Mouse (Mus musculus) thymus, adult 2 months (tissue): Measurements from ENCODE around the gene Pde2a.

Source experiments
- CTCF ChIP-seq: fragments of 200-500 bp; IDR thresholded peaks from 2 replicates; pipeline ENCODE4 v1.5.1; 2012; ENCODE audit warnings: mild to moderate bottlenecking, control low read depth, low read length, moderate library complexity, borderline replicate concordance; ENCODE audit not compliant: control insufficient read depth, poor library complexity, insufficient read depth; ENCODE audit errors: extremely low read depth
- POLR2A ChIP-seq: fragments of 200-500 bp; IDR thresholded peaks from 2 replicates; pipeline ENCODE4 v1.6.1; 2012; ENCODE audit warnings: mild to moderate bottlenecking, low read length, control low read depth, moderate library complexity; ENCODE audit not compliant: control insufficient read depth, poor library complexity, insufficient read depth; ENCODE audit errors: extremely low read depth

- TF ChIP-seq POLR2A (no peak), CTCF (no peak)
Observed at GRCm38 (mm10) chr7:101459923-101460607, 38.6 kb downstream of the Pde2a start.
